Mouse (Mus musculus): ENCODE data around the gene Xylb. TPM values are rescaled to one million over a fixed set of nuclear protein-coding genes. Genes with fewer than 3 reads are reported as not detected.

The Xylb gene
- polyA plus RNA-seq, 1 experiment from 2014 or later: 2.7 TPM

DNA sequence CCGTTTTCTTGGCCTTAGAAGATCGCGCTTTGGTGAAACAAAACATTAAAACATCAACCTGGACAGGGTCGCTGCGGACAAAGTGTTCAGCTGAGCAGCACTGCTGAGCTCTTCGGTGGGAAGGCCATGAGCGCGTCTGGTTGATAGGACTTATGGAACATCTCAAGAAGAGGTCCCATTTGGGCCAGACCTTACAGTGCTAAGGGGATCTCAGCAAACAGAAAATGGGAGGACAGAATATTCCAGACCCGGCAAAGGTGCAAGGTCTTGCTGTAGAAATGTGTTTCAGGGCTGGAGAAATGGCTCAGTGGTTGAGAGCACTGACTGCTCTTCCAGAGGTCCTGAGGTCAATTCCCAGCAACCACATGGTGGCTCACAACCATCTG, 33.9 kb upstream of the Xylb start:
- no peaks in the 10 kb centered on the region for H3K9me3 ChIP-seq (replicated peaks; ENCODE audit: control insufficient read depth, low read length, poor library complexity, severe bottlenecking)
- H3K36me3 ChIP-seq (ENCODE audit: control insufficient read depth, insufficient read depth, low read length): no peaks in the 10 kb centered on the region
- H3K9ac ChIP-seq (ENCODE audit: low read depth, low read length): peak overlapping the region; percentile 67
- peak overlapping the region; percentile 62 for H3K4me2 ChIP-seq (ENCODE audit: low read length)
- WGBS: 4% methylated on average over 9 of the region's 9 CpGs
- peaks cover 16% of the 10 kb centered on the region for H3K4me1 ChIP-seq (ENCODE audit: control insufficient read depth, insufficient read depth, low read length)
- H3K27me3 ChIP-seq (ENCODE audit: control insufficient read depth, insufficient read depth, low read depth, low read length): no peaks in the 10 kb centered on the region
- peak overlapping the region; percentile 89 for H3K4me3 ChIP-seq (ENCODE audit: low read depth, low read length)
- peak overlapping the region; percentile 94 for H3K27ac ChIP-seq (ENCODE audit: low read length)
- ATAC-seq: peak; percentile 33

DNA sequence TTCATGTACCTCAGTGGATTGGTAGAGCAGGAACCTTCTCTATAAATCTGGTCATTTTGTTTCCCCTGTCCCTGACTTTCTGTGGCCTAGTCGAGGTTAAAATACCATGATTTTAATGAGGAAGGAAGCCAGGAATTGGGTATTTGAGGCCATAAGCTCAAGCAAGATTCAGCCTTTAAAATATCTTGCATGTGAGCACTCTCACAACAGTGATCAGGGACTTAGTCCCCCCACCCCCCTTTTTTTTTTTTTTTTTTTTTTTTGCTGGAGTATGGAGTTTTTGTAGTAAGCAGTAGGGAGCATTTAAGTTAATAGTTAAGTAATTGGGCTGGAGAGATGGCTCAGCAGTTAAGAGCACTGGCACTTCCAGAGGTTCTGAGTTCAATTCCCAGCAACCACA, 33.1 kb upstream of the Xylb start:
- Histone ChIP-seq H3K9ac (ENCODE audit: low read depth, low read length) (no peak overlapping the region), H3K27me3 (ENCODE audit: control insufficient read depth, insufficient read depth, low read depth, low read length) (no peaks in the 10 kb centered on the region), H3K4me2 (ENCODE audit: low read length) (no peak overlapping the region), H3K4me1 (ENCODE audit: control insufficient read depth, insufficient read depth, low read length) (peaks cover 16% of the 10 kb centered on the region), H3K27ac (ENCODE audit: low read length) (no peak overlapping the region), H3K4me3 (ENCODE audit: low read depth, low read length) (no peak overlapping the region), H3K9me3 (replicated peaks; ENCODE audit: control insufficient read depth, low read length, poor library complexity, severe bottlenecking) (no peaks in the 10 kb centered on the region), H3K36me3 (ENCODE audit: control insufficient read depth, insufficient read depth, low read length) (no peaks in the 10 kb centered on the region)
- ATAC-seq: no peak
- 85% methylated on average over 1 of the region's 1 CpGs for WGBS

DNA sequence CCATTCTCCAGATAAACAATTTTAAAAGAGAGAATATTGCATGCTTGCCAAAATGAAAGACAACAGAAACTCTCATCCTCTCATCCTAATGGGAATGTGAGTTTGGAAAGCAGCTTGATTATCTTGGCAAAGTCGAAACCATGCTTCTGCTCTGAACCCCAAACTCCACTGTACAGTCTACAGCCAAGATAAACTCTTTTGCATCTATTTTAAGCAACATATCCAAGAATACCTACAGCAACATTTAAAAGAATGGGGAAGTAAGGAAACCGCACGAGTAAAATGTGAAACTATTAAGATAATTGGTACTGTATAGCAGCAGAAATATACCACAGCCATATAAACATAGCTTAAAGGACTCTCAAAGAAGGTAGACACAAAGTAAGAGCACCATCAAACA, 28.7 kb upstream of the Xylb start:
- no peak for ATAC-seq
- no peaks in the 10 kb centered on the region for H3K36me3 ChIP-seq (ENCODE audit: control insufficient read depth, insufficient read depth, low read length)
- H3K4me3 ChIP-seq (ENCODE audit: low read depth, low read length): no peak overlapping the region
- H3K27me3 ChIP-seq (ENCODE audit: control insufficient read depth, insufficient read depth, low read depth, low read length): no peaks in the 10 kb centered on the region
- no peak overlapping the region for H3K9ac ChIP-seq (ENCODE audit: low read depth, low read length)
- H3K4me1 ChIP-seq (ENCODE audit: control insufficient read depth, insufficient read depth, low read length): no peaks in the 10 kb centered on the region
- no peak overlapping the region for H3K4me2 ChIP-seq (ENCODE audit: low read length)
- no peaks in the 10 kb centered on the region for H3K9me3 ChIP-seq (replicated peaks; ENCODE audit: control insufficient read depth, low read length, poor library complexity, severe bottlenecking)
- no peak overlapping the region for H3K27ac ChIP-seq (ENCODE audit: low read length)
- 89% methylated on average over 3 of the region's 3 CpGs for WGBS

DNA sequence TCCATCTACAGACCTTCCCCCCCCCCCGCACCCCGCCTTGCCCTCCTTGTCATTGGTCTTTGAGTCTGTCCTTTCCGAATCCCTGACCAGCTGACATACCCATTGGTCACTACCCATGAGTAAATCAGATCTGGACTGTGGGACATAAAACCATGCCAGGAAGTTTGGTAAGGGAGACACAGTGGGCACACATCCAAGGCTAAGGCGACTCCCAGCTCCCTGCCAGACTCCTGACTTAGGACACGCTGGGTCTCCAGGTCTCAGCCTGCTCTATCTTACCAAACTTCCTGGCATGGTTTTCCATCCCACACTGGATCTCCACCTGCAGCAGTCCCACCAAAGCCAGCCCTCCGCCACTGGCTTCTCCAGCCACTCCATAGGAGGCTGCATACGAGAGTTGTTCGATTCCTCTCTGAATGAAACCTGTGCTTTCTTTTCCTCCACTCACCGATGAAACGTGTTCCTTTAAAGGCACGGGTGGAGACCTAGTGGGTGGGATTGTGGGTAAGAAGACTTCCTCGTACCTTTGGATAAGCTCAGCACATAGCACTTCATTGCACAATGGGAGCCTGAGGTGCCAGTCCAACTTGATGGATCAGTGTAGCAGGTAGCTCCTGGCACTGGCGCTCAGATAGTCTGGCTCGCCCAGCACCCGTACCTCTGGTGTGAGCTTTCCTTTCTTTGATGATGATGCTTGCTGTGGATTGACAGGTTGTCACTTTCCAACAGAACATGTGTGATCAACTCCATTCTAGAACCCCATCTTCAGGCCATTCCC, 26.8 kb upstream of the Xylb start:
- no peak overlapping the region for H3K9ac ChIP-seq (ENCODE audit: low read depth, low read length)
- ATAC-seq: no peak
- H3K9me3 ChIP-seq (replicated peaks; ENCODE audit: control insufficient read depth, low read length, poor library complexity, severe bottlenecking): no peaks in the 10 kb centered on the region
- no peak overlapping the region for H3K27ac ChIP-seq (ENCODE audit: low read length)
- no peaks in the 10 kb centered on the region for H3K4me1 ChIP-seq (ENCODE audit: control insufficient read depth, insufficient read depth, low read length)
- H3K27me3 ChIP-seq (ENCODE audit: control insufficient read depth, insufficient read depth, low read depth, low read length): no peaks in the 10 kb centered on the region
- 89% methylated on average over 15 of the region's 15 CpGs for WGBS
- H3K4me2 ChIP-seq (ENCODE audit: low read length): no peak overlapping the region
- no peak overlapping the region for H3K4me3 ChIP-seq (ENCODE audit: low read depth, low read length)
- H3K36me3 ChIP-seq (ENCODE audit: control insufficient read depth, insufficient read depth, low read length): no peaks in the 10 kb centered on the region

DNA sequence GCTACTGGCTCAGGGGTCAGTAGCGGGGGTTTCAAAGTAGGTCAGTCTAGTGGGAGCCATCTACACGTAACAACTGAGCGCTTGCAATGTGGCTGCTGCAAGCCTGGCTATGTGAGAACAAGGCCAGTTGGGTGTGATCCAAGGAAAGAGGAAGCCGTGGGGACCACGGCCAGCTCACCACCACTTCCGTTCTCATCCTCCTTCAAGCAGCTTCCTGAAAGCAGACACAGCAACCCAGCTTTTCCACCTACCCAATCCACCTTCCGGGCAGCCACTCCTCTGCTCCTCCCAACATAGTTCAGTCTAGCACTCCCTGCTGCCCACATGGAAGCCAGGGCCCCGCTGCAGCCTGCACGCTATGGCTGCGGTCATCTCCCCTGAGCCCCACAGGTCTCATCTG, 22.9 kb upstream of the Xylb start:
- 70% methylated on average over 10 of the region's 10 CpGs for WGBS
- H3K27ac ChIP-seq (ENCODE audit: low read length): no peak overlapping the region
- no peak overlapping the region for H3K9ac ChIP-seq (ENCODE audit: low read depth, low read length)
- no peak for ATAC-seq
- H3K27me3 ChIP-seq (ENCODE audit: control insufficient read depth, insufficient read depth, low read depth, low read length): 0 out of 2 replicates have a peak, but pooled peaks cover 5% of the 10 kb centered on the region
- no peaks in the 10 kb centered on the region for H3K36me3 ChIP-seq (ENCODE audit: control insufficient read depth, insufficient read depth, low read length)
- no peak overlapping the region for H3K4me2 ChIP-seq (ENCODE audit: low read length)
- no peak overlapping the region for H3K4me3 ChIP-seq (ENCODE audit: low read depth, low read length)
- H3K9me3 ChIP-seq (replicated peaks; ENCODE audit: control insufficient read depth, low read length, poor library complexity, severe bottlenecking): no peaks in the 10 kb centered on the region
- peaks cover under 1% of the 10 kb centered on the region; the same call in 1 of the 2 replicates for H3K4me1 ChIP-seq (ENCODE audit: control insufficient read depth, insufficient read depth, low read length)

DNA sequence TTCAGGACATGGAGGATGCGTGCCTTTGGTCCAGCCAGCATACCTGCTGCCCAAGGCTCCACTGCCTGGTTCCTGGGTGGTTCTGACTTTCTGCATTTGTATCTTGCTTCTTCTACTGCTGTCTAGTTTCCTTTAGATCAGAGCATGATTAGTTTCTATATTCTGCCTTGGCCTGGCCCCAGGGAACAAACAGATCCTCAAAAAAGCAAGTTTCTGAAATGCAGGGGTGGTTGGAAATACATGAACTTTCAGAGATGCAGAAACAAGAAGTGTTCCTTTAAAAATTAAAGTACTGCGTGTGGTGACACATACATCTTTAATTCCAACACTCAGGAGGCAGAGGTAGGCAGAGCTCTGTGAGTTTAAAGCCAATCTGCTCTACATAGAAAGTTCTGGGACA, 22.3 kb upstream of the Xylb start:
- Histone ChIP-seq H3K9me3 (replicated peaks; ENCODE audit: control insufficient read depth, low read length, poor library complexity, severe bottlenecking) (no peaks in the 10 kb centered on the region), H3K9ac (ENCODE audit: low read depth, low read length) (no peak overlapping the region), H3K27ac (ENCODE audit: low read length) (no peak overlapping the region), H3K4me1 (ENCODE audit: control insufficient read depth, insufficient read depth, low read length) (peaks cover 6% of the 10 kb centered on the region; the same call in 1 of the 2 replicates), H3K36me3 (ENCODE audit: control insufficient read depth, insufficient read depth, low read length) (no peaks in the 10 kb centered on the region), H3K4me3 (ENCODE audit: low read depth, low read length) (no peak overlapping the region), H3K27me3 (ENCODE audit: control insufficient read depth, insufficient read depth, low read depth, low read length) (0 out of 2 replicates have a peak, but pooled peaks cover 5% of the 10 kb centered on the region), H3K4me2 (ENCODE audit: low read length) (no peak overlapping the region)
- no peak for ATAC-seq
- WGBS: 85% methylated on average over 2 of the region's 2 CpGs

DNA sequence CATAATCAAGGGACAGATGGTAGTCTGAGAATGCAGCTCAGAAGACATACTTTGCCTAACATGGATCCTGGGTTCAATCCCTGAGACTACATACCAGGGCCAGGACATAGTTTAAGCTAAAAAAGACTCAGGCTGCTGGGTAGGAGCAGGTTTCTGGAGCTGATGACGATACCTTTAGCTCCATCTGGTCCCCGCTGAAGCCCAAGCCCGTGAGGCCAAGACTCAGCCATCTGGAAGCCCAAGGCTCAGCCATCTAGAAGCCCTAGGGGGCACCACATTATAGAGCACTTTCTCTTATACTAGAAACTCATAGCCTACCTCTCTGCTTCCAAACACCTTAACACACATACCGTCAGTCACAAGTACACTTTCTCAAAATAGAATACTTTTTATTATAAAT, 21.6 kb upstream of the Xylb start:
- Histone ChIP-seq H3K4me3 (ENCODE audit: low read depth, low read length) (no peak overlapping the region), H3K9me3 (replicated peaks; ENCODE audit: control insufficient read depth, low read length, poor library complexity, severe bottlenecking) (no peaks in the 10 kb centered on the region), H3K4me1 (ENCODE audit: control insufficient read depth, insufficient read depth, low read length) (peaks cover 10% of the 10 kb centered on the region), H3K36me3 (ENCODE audit: control insufficient read depth, insufficient read depth, low read length) (no peaks in the 10 kb centered on the region), H3K27me3 (ENCODE audit: control insufficient read depth, insufficient read depth, low read depth, low read length) (0 out of 2 replicates have a peak, but pooled peaks cover 5% of the 10 kb centered on the region), H3K4me2 (ENCODE audit: low read length) (no peak overlapping the region), H3K9ac (ENCODE audit: low read depth, low read length) (no peak overlapping the region), H3K27ac (ENCODE audit: low read length) (no peak overlapping the region)
- ATAC-seq: no peak
- WGBS: 83% methylated on average over 4 of the region's 4 CpGs

DNA sequence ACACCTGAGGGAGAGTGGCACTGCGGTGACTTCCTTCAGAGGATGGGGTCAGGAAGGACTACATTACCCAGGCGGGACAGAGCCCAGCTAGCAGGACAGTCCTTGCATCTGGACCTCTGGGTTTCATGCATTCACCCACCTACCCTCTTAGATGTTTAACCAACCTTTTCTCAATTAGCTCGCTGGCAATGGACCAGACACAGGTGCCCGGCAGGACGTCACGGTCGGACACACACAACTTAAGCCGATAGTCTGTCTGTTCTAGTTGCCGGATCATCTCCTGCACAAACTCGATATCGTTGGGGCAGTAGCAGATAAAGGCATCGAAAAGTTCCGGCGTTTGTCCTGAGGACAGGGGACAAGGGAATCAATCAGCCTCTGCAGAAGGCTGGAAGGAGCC, 19.3 kb upstream of the Xylb start:
- Histone ChIP-seq H3K27ac (ENCODE audit: low read length) (no peak overlapping the region), H3K36me3 (ENCODE audit: control insufficient read depth, insufficient read depth, low read length) (no peaks in the 10 kb centered on the region), H3K27me3 (ENCODE audit: control insufficient read depth, insufficient read depth, low read depth, low read length) (0 out of 2 replicates have a peak, but pooled peaks cover 5% of the 10 kb centered on the region), H3K4me1 (ENCODE audit: control insufficient read depth, insufficient read depth, low read length) (peaks cover 20% of the 10 kb centered on the region), H3K4me3 (ENCODE audit: low read depth, low read length) (no peak overlapping the region), H3K9ac (ENCODE audit: low read depth, low read length) (no peak overlapping the region), H3K9me3 (replicated peaks; ENCODE audit: control insufficient read depth, low read length, poor library complexity, severe bottlenecking) (no peaks in the 10 kb centered on the region), H3K4me2 (ENCODE audit: low read length) (no peak overlapping the region)
- ATAC-seq: no peak
- 90% methylated on average over 14 of the region's 14 CpGs for WGBS

DNA sequence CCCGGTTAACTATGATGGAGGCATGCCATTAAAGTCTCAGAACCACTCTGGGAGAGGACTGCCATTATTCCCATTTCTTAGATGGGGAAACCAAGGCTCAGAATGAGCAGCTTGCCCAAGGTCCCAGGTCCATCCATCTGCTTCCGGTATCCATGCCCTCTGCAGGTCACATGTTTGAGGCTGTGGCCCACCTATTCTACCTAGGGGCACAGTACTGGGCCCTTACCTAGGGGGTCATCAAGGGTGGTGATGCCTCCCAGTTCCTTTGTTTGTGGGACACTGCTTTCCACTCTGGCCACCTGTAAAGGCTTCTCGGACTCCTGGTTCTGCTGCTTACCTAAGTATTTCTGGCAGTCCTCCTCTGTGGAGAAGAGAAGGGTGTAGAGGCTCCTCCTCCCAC, 18.8 kb upstream of the Xylb start:
- H3K27ac ChIP-seq (ENCODE audit: low read length): no peak overlapping the region
- no peak overlapping the region for H3K9ac ChIP-seq (ENCODE audit: low read depth, low read length)
- 94% methylated on average over 3 of the region's 3 CpGs for WGBS
- no peaks in the 10 kb centered on the region; the same call in 1 of the 2 replicates for H3K36me3 ChIP-seq (ENCODE audit: control insufficient read depth, insufficient read depth, low read length)
- no peaks in the 10 kb centered on the region for H3K9me3 ChIP-seq (replicated peaks; ENCODE audit: control insufficient read depth, low read length, poor library complexity, severe bottlenecking)
- ATAC-seq: no peak
- 0 out of 2 replicates have a peak, but pooled peaks cover 5% of the 10 kb centered on the region for H3K27me3 ChIP-seq (ENCODE audit: control insufficient read depth, insufficient read depth, low read depth, low read length)
- peaks cover 20% of the 10 kb centered on the region for H3K4me1 ChIP-seq (ENCODE audit: control insufficient read depth, insufficient read depth, low read length)
- no peak overlapping the region for H3K4me2 ChIP-seq (ENCODE audit: low read length)
- H3K4me3 ChIP-seq (ENCODE audit: low read depth, low read length): no peak overlapping the region
